Mouse (Mus musculus): Measurements from ENCODE around the gene Gemin5.
A peak's percentile ranks its signal among the peaks of the same experiment; 100 is the strongest.
"Not testable (repeated sequence)": the region's sequence is repeated elsewhere in the genome, so short reads cannot be mapped to it uniquely, and the experiment has no call there.

Gemin5 gene

DNA sequence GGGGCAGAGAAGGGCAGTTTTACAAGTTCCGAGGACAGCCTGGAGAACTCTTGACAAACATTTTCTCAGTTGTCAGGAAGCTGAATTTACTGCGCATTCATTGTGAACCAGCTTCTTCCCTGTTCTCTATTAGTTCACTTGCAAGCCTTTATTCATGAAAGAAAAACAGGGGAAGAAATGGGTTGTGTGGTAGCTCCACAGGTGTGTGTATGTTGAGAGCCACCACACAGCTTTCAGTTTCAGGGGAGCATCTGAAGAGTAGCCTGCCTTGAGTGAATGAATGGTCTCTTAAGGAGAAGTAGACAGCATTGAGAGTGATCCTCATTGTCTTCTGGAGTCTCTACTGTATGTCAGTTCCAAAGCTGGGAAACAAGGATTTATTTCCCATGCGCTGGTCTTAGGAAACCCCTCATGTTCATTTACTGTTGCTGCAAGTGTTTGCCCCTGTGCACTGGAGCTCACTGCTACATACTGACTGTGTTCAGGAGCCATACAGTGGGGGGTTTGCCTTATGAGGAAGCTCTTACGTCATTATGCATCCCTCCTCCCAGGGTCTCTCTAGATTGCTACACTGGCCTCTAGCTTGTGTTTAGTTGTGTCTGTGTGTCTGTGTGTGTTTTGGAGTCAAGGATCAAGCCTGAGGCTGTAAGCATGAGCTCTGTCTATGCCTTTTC is 60.5 kb downstream of the Gemin5 start:
- no peak for DNase-seq (ENCODE audit: low read depth)

GRCm38 (mm10) chr11:58107009-58107408 is 61.3 kb downstream of the Gemin5 start:
- DNase-seq (ENCODE audit: low read depth) = no peak

GRCm38 (mm10) chr11:58104351-58104791 is 64.0 kb downstream of the Gemin5 start:
- DNase-seq (ENCODE audit: low read depth) = no peak

- DNase-seq (ENCODE audit: low read depth) = peak; percentile 98
Measured at GRCm38 (mm10) chr11:58103697-58104306, 64.5 kb downstream of the Gemin5 start, which contains the start of gene Cnot8. Gene Cnot8, plus strand, starts transcription at chr11:58104153.

DNA sequence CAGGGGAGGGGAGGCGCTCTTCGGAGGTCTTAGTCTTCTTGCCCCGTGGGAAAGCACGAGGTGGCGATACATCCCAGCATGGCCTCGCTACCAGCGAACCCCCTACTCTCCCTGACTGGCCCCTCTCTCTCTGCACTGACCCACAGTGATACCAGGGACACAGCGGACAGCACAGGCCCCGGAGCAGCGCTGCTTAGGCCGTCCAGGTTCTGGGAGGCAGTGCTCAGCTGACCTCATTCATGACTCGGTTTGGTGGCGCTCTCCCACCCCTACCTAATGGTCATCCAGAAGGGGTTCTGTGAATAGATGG is 65.0 kb downstream of the Gemin5 start:
- no peak for DNase-seq (ENCODE audit: low read depth)

- DNase-seq (ENCODE audit: low read depth) = no peak
Measured at GRCm38 (mm10) chr11:58102581-58103343, 65.6 kb downstream of the Gemin5 start.

GRCm38 (mm10) chr11:58102146-58102545 is 66.2 kb downstream of the Gemin5 start:
- DNase-seq (ENCODE audit: low read depth) = no peak

GRCm38 (mm10) chr11:58101194-58101720 is 67.1 kb downstream of the Gemin5 start:
- DNase-seq (ENCODE audit: low read depth) = no peak

DNA sequence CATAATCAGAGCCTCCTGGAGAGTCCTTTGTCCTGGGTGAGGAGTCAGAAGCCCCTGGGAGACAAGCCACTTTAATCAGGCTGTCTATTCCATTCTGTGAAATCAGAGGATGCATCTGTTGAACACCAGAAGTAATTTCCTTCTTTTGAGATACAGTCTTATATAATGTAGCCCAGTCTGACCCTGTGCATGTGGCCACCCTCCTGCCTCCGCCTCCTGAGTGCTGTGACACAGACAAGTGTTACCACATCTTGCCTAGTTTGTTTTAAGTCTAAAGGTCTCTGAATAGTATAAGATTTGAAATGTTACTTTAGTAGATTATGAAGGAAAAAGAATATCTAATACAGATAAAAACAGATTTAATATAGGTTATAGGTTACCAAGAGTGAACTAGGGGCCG is 68.3 kb downstream of the Gemin5 start:
- no peak for DNase-seq (ENCODE audit: low read depth)

DNA sequence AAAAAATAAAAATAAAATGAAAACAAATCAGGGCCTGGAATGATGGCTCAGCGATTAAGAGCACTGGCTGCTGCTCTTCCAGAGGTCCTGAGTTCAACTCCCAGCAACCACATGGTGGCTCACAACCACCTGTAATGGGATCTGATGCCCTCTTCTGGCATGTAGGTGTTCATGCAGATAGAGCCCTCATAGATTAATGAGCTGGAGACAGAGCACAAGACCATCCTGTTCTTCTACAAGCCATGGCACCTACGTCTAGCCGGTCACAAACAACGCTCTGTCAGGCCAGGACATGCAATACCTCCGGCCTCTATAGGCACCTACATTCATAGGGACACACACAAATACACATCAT is 70.0 kb downstream of the Gemin5 start:
- not testable (repeated sequence) for DNase-seq (ENCODE audit: low read depth)

DNA sequence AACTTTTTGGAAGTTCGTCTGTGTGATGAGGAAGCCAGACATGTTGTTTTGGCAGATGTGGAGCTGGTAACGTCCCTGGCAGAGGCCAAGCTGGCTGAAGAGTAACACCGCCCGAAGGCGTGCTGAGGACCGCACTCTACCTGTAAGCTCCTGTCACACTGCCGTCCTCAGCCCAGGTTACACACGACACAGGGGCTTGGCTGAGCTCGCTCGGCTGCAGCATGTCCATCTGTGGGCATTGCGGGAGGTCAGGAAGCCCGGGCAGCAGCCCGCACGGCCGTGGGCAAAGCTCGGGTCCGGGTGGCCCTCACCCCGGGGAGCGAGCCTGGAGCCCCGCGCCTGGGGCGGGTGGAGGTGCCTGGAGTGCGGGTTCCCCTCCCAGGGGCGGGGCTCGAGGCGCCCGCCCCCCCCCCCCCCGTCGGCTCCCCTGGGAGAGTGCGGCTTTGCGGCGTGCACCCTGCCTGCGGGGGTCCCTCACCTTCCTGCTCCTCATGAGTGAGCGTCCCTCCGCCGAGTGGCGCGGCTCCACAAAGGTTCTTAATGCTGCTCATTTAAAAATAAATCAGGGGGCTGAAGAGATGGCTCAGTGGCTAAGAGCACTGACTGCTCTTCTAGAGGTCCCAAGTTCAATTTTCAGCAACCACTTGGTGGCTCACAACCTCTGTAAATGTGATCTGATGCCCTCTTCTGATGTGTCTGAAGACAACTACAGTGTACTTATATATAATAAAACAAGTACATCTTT is 70.5 kb downstream of the Gemin5 start:
- DNase-seq (ENCODE audit: low read depth) = no peak

DNA sequence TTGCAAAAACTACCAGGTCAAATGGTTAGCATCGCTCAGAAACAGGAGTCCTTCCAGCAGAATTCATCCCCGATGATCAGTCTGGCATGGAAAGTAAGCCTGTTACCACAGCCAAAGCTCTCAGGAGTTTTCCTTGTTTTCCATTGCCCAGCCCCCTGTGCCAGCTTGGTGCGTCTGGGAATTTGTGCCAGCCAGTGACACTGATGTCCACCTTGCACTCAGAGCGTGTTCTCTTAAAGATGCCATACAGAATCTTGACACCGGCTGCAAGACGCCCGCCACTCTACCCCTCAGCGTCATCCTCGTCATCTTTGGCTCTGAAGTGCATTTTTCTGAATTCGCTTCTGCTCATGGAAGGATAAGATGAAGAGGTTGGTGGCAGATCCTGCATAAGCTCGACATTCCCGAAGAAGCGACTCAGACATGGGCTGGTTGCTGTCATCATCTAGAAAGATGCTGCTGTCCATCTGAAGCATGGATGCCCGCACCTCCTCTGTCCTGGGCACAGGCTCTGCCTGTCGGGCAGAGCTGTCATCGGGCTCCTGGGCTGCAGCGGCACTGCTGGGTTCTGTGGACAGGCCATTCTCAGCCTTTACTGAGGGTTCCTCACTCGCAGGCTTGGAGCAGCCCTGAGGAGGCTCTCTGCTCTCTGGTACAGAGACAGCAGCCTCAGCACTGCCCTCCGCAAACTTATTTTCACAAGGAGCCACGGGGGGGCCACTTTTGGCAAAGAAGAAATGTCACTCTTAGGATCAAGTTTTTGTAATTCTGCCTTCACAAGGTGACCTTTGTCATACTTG is 71.3 kb downstream of the Gemin5 start:
- DNase-seq (ENCODE audit: low read depth) = no peak

GRCm38 (mm10) chr11:58096160-58096559 is 72.2 kb downstream of the Gemin5 start:
- no peak for DNase-seq (ENCODE audit: low read depth)

- no peak for DNase-seq (ENCODE audit: low read depth)
Measured at GRCm38 (mm10) chr11:58095561-58095960, 72.8 kb downstream of the Gemin5 start.

- no peak for DNase-seq (ENCODE audit: low read depth)
Measured at GRCm38 (mm10) chr11:58094766-58095165, 73.6 kb downstream of the Gemin5 start.

DNA sequence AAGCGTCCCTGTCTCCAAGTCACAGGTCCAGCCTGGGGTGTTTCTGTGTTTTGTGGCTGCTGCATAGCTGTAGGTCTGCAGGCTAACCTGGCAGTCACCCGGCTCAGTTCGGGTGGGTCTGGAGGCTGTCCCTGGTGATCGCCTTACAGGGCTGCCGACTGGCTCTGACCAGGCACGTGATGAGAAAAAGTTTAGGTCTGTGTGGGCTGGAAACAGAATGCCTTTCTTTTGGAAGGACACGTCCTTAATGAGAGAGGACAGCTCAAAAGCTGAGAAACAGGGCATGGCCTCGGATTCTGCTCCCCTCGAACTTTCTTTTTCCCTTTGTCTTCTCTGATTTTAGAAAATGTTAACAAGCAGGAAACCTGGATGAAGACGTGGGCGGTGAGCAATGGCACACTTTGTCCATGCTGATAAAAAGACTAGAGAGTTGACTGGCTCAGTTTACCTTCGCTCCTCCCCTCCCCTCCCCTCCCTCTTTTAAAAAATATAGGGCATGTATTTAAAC is 75.3 kb downstream of the Gemin5 start, which contains the start of gene Gm12248:
Gene Gm12248, minus strand, starts transcription at position 114 of the 508 bp plus-strand sequence.
- DNase-seq (ENCODE audit: low read depth) = no peak

DNA sequence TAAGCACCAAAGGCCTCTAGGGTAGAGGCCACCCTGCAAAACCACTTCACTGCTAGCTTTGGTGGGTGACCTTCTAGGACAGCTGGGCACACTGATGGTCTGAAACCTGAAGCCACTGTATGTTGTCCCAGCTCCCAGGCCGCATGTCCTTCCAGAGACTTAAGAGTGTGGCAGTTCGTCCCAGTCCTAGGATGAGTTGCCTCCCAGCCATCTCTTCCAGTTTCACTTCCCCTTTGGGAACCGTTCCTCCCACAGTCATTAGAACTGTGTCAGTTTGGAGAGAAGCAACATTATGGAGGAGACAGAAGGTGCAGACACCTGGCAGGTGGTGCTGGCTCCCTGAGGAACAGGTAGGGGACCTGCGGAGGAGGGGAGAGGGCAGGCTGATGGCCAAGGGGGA is 75.8 kb downstream of the Gemin5 start:
- DNase-seq (ENCODE audit: low read depth) = no peak

DNA sequence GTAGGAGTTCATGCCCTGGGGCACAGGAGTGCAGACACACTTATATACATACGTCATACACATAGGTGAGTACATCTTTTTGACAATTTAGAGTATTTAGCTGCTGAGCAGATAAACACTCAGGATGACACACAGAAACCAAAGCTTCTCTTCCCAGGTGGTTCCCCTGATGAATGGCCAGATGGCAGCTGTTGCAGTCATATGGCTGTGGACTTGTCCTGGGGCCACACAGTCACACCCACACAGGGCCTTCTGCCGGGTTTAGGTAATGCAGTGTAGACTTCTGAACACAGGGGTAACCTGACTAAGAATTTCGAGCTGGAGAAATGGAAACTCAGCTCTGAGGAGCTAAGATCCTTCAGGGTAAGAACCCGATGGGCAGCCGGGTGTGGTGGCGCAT is 86.6 kb downstream of the Gemin5 start:
- DNase-seq (ENCODE audit: low read depth) = no peak

DNA sequence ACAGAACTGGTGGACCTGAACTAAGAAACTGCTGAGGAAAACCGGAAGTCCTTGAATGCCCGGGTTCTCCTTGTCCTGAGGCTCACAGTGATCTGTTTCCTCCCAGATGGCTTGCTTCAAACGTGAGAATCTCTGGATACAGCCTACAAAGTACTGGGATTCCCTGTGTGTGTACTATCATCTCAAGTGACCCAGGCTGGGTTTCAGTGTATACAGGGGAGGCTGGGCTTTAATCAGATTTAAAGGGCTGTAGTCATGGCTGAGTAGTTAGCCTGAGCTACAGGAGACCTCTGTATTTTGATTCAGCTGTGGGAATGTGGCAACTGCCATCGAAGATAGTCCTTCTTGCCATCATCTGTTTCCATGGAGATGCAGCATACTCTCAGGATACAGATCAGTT is 91.1 kb downstream of the Gemin5 start:
- no peak for DNase-seq (ENCODE audit: low read depth)

- DNase-seq (ENCODE audit: low read depth) = no peak
Measured at GRCm38 (mm10) chr11:58072978-58073377, 95.4 kb downstream of the Gemin5 start.
